Mouse (Mus musculus): ENCODE data around the gene Dhdds. TPM values are rescaled to one million over a fixed set of nuclear protein-coding genes. Genes with fewer than 3 reads are reported as not detected.

Gene Dhdds
- polyA plus RNA-seq, 1 experiment from 2014 or later: 41.8 TPM

- Histone ChIP-seq H3K36me3 (no peaks in the 10 kb centered on the region), H3K27ac (no peak overlapping the region), H3K27me3 (ENCODE audit: low read depth, poor library complexity, severe bottlenecking) (no peaks in the 10 kb centered on the region), H3K9me3 (replicated peaks) (no peaks in the 10 kb centered on the region), H3K4me1 (peaks cover 12% of the 10 kb centered on the region), H3K4me3 (no peak overlapping the region)
- DNase-seq (ENCODE audit: low spot score): peak; percentile 47
- 15% methylated on average over 10 of the region's 10 CpGs for WGBS
These were observed 69.4 kb downstream of the Dhdds start for GRCm38 (mm10) chr4:133931349-133931748.

- Histone ChIP-seq H3K9me3 (replicated peaks) (no peaks in the 10 kb centered on the region), H3K4me1 (peaks cover 12% of the 10 kb centered on the region), H3K4me3 (no peak overlapping the region), H3K27ac (peak overlapping the region; percentile 72; the same call in 1 of the 2 replicates), H3K36me3 (no peaks in the 10 kb centered on the region), H3K27me3 (ENCODE audit: low read depth, poor library complexity, severe bottlenecking) (no peaks in the 10 kb centered on the region)
- DNase-seq (ENCODE audit: low spot score): no peak
- WGBS: 32% methylated on average over 7 of the region's 7 CpGs
These were observed 71.4 kb downstream of the Dhdds start for GRCm38 (mm10) chr4:133929278-133929670.

DNA sequence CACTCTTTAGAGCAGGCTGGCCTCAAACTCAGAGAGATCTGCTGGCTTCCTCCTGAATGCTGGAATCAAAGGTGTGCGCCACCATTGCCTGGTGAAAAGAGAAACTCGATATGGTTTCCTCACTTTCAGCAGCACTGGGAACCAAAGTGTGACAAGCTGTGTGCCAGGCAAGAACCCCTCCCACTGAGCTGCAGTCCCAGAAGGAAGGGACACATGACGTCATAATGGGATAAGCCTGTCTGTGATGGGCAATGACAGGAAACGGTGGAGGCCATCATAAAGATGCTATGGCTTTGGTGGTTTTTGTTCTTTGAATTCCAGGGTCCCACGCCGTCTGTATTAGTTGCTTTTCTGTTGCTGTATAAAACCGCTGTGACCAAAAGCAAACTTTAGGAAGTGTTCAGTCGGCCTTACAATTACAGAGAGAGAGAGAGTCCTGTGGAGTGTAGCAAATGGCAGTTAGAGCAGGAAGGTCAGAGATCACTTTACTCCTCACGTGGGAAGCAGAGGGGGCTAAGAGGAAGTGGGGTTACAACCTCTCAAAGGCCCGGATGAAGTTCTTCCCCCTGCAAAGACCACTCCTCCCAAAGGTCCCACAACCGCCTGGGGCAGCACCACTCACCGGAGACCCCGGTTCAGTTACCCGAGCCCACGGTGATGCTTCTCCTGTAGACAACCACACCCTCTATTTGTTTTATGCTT lies 72.0 kb downstream of the Dhdds start:
- Histone ChIP-seq H3K36me3 (no peaks in the 10 kb centered on the region), H3K9me3 (replicated peaks) (no peaks in the 10 kb centered on the region), H3K27ac (peak overlapping the region; percentile 72), H3K4me1 (peaks cover 12% of the 10 kb centered on the region), H3K27me3 (ENCODE audit: low read depth, poor library complexity, severe bottlenecking) (no peaks in the 10 kb centered on the region), H3K4me3 (no peak overlapping the region)
- WGBS: 46% methylated on average over 15 of the region's 15 CpGs
- peak; percentile 49 for DNase-seq (ENCODE audit: low spot score)

- 72% methylated on average over 4 of the region's 4 CpGs for WGBS
- H3K27ac ChIP-seq: no peak overlapping the region
- H3K9me3 ChIP-seq (replicated peaks): no peaks in the 10 kb centered on the region
- H3K4me1 ChIP-seq: peaks cover 12% of the 10 kb centered on the region
- no peaks in the 10 kb centered on the region for H3K27me3 ChIP-seq (ENCODE audit: low read depth, poor library complexity, severe bottlenecking)
- no peak overlapping the region for H3K4me3 ChIP-seq
- no peaks in the 10 kb centered on the region for H3K36me3 ChIP-seq
- DNase-seq (ENCODE audit: low spot score): no peak
These were observed 75.5 kb downstream of the Dhdds start for GRCm38 (mm10) chr4:133925204-133925603.

- Histone ChIP-seq H3K4me1 (peaks cover 5% of the 10 kb centered on the region), H3K27ac (no peak overlapping the region), H3K4me3 (no peak overlapping the region), H3K9me3 (replicated peaks) (no peaks in the 10 kb centered on the region), H3K27me3 (ENCODE audit: low read depth, poor library complexity, severe bottlenecking) (no peaks in the 10 kb centered on the region), H3K36me3 (no peaks in the 10 kb centered on the region)
- DNase-seq (ENCODE audit: low spot score): no peak
- WGBS: 93% methylated on average over 5 of the region's 5 CpGs
These were observed 77.0 kb downstream of the Dhdds start for GRCm38 (mm10) chr4:133923743-133924142.

Other genes with a start within 250 kb of the Dhdds start
- 42.1 and 46.6 TPM in 2 replicates for gene Arid1a, start 244.1 kb downstream of the Dhdds start, polyA plus RNA-seq (2016; fragmentation: Nextera tagmentation; extraction: Ambion mirVana)
- 52.1 and 53.3 TPM in 2 replicates for gene Rps6ka1, start 113.1 kb downstream of the Dhdds start, polyA plus RNA-seq (2016; fragmentation: Nextera tagmentation; extraction: Ambion mirVana)
- gene Hmgn2, start 32.3 kb downstream of the Dhdds start, polyA plus RNA-seq (2016; fragmentation: Nextera tagmentation; extraction: Ambion mirVana): 2,670 and 2,950 TPM in 2 replicates
- 16.7 and 46.5 TPM in 2 replicates for gene Lin28a, start 17.9 kb upstream of the Dhdds start, polyA plus RNA-seq (2016; fragmentation: Nextera tagmentation; extraction: Ambion mirVana)
- gene Zfp683, start 52.9 kb upstream of the Dhdds start, polyA plus RNA-seq (2016; fragmentation: Nextera tagmentation; extraction: Ambion mirVana): not detected in 2 replicates
- 3.5 and 4.4 TPM in 2 replicates for gene Crybg2, start 59.9 kb upstream of the Dhdds start, polyA plus RNA-seq (2016; fragmentation: Nextera tagmentation; extraction: Ambion mirVana)
- 2.4 and 3.9 TPM in 2 replicates for gene Cd52, start 94.2 kb upstream of the Dhdds start, polyA plus RNA-seq (2016; fragmentation: Nextera tagmentation; extraction: Ambion mirVana)
- 5.1 and 6.5 TPM in 2 replicates for gene Ubxn11, start 101.7 kb upstream of the Dhdds start, polyA plus RNA-seq (2016; fragmentation: Nextera tagmentation; extraction: Ambion mirVana)
- gene Sh3bgrl3, start 127.9 kb upstream of the Dhdds start, polyA plus RNA-seq (2016; fragmentation: Nextera tagmentation; extraction: Ambion mirVana): 280 and 308 TPM in 2 replicates
- gene Cep85, start 186.2 kb upstream of the Dhdds start, polyA plus RNA-seq (2016; fragmentation: Nextera tagmentation; extraction: Ambion mirVana): 27.1 and 29.1 TPM in 2 replicates
- not detected in 2 replicates for gene Gm7534, start 202.1 kb upstream of the Dhdds start, polyA plus RNA-seq (2016; fragmentation: Nextera tagmentation; extraction: Ambion mirVana)
- not detected in 2 replicates for gene Catsper4, start 226.5 kb upstream of the Dhdds start, polyA plus RNA-seq (2016; fragmentation: Nextera tagmentation; extraction: Ambion mirVana)
- 0.76 and 1.1 TPM in 2 replicates for gene Cnksr1, start 237.5 kb upstream of the Dhdds start, polyA plus RNA-seq (2016; fragmentation: Nextera tagmentation; extraction: Ambion mirVana)
- 0.60 and 0.79 TPM in 2 replicates for gene E130218I03Rik, start 242.7 kb upstream of the Dhdds start, polyA plus RNA-seq (2016; fragmentation: Nextera tagmentation; extraction: Ambion mirVana)
- gene Zfp593, start 244.7 kb upstream of the Dhdds start, polyA plus RNA-seq (2016; fragmentation: Nextera tagmentation; extraction: Ambion mirVana): 19.0 and 23.5 TPM in 2 replicates
- not detected in 2 replicates for gene Gm30191, start 246.0 kb upstream of the Dhdds start, polyA plus RNA-seq (2016; fragmentation: Nextera tagmentation; extraction: Ambion mirVana)